Mouse (Mus musculus) heart, embryonic 12.5 days (tissue): ENCODE measurements around the gene Arsg. TPM values are rescaled to one million over a fixed set of nuclear protein-coding genes. Genes with fewer than 3 reads are reported as not detected.

Experiments
- ATAC-seq: fragments of 200-750 bp; cut with Nextera tagmentation; 2 replicates; pipeline ENCODE4 v1.8.0; 2017; ENCODE audit warnings: moderate TSS enrichment, moderate library complexity; ENCODE audit not compliant: insufficient number of reproducible peaks, low FRiP score
- H3K27ac ChIP-seq: fragments of 300-500 bp; sonication (generic); 2 replicates; pipeline ENCODE4 v1.5.1; 2016; ENCODE audit warnings: mild to moderate bottlenecking, moderate library complexity; ENCODE audit not compliant: poor library complexity, severe bottlenecking
- H3K27me3 ChIP-seq: fragments of 300-500 bp; sonication (generic); replicated peaks from 2 replicates; pipeline ENCODE4 v1.6.1; 2016; ENCODE audit warnings: mild to moderate bottlenecking, moderate library complexity
- H3K36me3 ChIP-seq: fragments of 300-500 bp; sonication (generic); 2 replicates; pipeline ENCODE4 v1.6.1; 2016; ENCODE audit warnings: mild to moderate bottlenecking, moderate library complexity
- H3K4me1 ChIP-seq: fragments of 300-500 bp; sonication (generic); replicated peaks from 2 replicates; pipeline ENCODE4 v1.6.1; 2016; ENCODE audit warnings: mild to moderate bottlenecking
- H3K4me2 ChIP-seq: fragments of 300-500 bp; sonication (generic); 2 replicates; pipeline ENCODE4 v1.6.1; 2016; ENCODE audit warnings: mild to moderate bottlenecking, moderate library complexity
- H3K4me3 ChIP-seq: fragments of 300-500 bp; sonication (generic); 2 replicates; pipeline ENCODE4 v1.5.1; 2016; ENCODE audit warnings: mild to moderate bottlenecking
- H3K9ac ChIP-seq: fragments of 300-500 bp; sonication (generic); 2 replicates; pipeline ENCODE4 v1.6.1; 2016; ENCODE audit warnings: mild to moderate bottlenecking, moderate library complexity
- H3K9me3 ChIP-seq: fragments of 300-500 bp; sonication (generic); replicated peaks from 2 replicates; pipeline ENCODE4 v1.6.1; 2016; ENCODE audit warnings: mild to moderate bottlenecking, moderate library complexity
- WGBS: fragments of 180-500 bp; shearing (Covaris S2); methylation state at CpG from one replicate; pipeline ENCODE4 v1.1.7; 2016; 5-methylcytosine and 5-hydroxymethylcytosine counted together
- polyA plus RNA-seq: library from polyadenylated mRNA; unstranded; fragments of >200 nt; fragmentation: Nextera tagmentation; extraction: Ambion mirVana; gene quantifications from 2 replicates; pipeline ENCODE4 v1.2.1, GENCODE M21; 2016

Arsg gene
- 4.5 and 5.7 TPM in 2 replicates for polyA plus RNA-seq

- H3K36me3 ChIP-seq, result no peaks in the 10 kb centered on the region
- peak within 1 kb of the TSS; percentile 91 for H3K4me3 ChIP-seq
- H3K27me3 ChIP-seq, result no peaks in the 10 kb centered on the region
- H3K9ac ChIP-seq, result peak within 1 kb of the TSS; percentile 96
- peaks cover 31% of the 10 kb centered on the region for H3K4me1 ChIP-seq
- no peaks in the 10 kb centered on the region for H3K9me3 ChIP-seq
- peak within 1 kb of the TSS; percentile 94 for H3K27ac ChIP-seq
- peak within 1 kb of the TSS; percentile 79 for H3K4me2 ChIP-seq
- ATAC-seq, result peak; percentile 90
- under 1% methylated on average over 111 of the region's 111 CpGs for WGBS
These were observed at the start of gene Arsg, which contains the start of gene Slc16a6 for GRCm38 (mm10) chr11:109473171-109474085. Gene Arsg, plus strand, starts transcription at chr11:109473374. Gene Slc16a6, minus strand, starts transcription at chr11:109473598.

GRCm38 (mm10) chr11:109425392-109426271 lies 47.5 kb upstream of the Arsg start, which contains the start of gene Amz2:
Gene Amz2, plus strand, starts transcription at chr11:109425946.
- H3K9me3 ChIP-seq, result peaks cover 4% of the 10 kb centered on the region; the same call in 1 of the 2 replicates
- peak within 1 kb of the TSS; percentile 68 for H3K4me3 ChIP-seq
- H3K4me2 ChIP-seq, result peak within 1 kb of the TSS; percentile 72
- ATAC-seq, result peak; percentile 98
- peak within 1 kb of the TSS; percentile 74 for H3K9ac ChIP-seq
- no peaks in the 10 kb centered on the region for H3K27me3 ChIP-seq
- H3K36me3 ChIP-seq, result peaks cover 23% of the 10 kb centered on the region
- WGBS, result under 1% methylated on average over 65 of the region's 65 CpGs
- peaks cover 13% of the 10 kb centered on the region for H3K4me1 ChIP-seq
- peak within 1 kb of the TSS; percentile 88 for H3K27ac ChIP-seq

DNA sequence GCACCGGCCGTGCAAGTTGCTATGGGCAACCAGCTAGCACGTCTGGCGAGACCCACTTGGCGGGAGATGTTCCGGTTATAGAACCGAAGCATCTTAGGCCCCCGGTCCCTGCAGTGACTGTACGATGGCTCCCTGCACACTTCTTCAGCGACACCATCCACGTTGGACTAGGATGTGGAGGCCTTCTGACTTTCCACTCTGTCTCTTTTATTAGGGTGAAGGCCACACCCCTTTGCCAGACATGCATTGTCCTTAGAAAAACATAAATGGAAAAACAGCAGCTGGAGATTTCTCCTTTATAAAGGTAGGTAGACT lies 46.9 kb upstream of the Arsg start:
- H3K4me1 ChIP-seq, result peaks cover 15% of the 10 kb centered on the region
- peak overlapping the region; percentile 74 for H3K9ac ChIP-seq
- no peak; the same call in 1 of the 2 replicates for ATAC-seq
- peak overlapping the region; percentile 68 for H3K4me3 ChIP-seq
- peaks cover 4% of the 10 kb centered on the region; the same call in 1 of the 2 replicates for H3K9me3 ChIP-seq
- peak overlapping the region; percentile 88 for H3K27ac ChIP-seq
- no peaks in the 10 kb centered on the region for H3K27me3 ChIP-seq
- peak overlapping the region; percentile 72 for H3K4me2 ChIP-seq
- under 1% methylated on average over 11 of the region's 11 CpGs for WGBS
- peaks cover 29% of the 10 kb centered on the region for H3K36me3 ChIP-seq

GRCm38 (mm10) chr11:109427353-109427752 lies 45.8 kb upstream of the Arsg start:
- H3K4me2 ChIP-seq, result no peak overlapping the region; the same call in 1 of the 2 replicates

GRCm38 (mm10) chr11:109434233-109434798 lies 38.9 kb upstream of the Arsg start:
- Histone ChIP-seq H3K9ac (no peak overlapping the region), H3K27me3 (no peaks in the 10 kb centered on the region), H3K4me2 (no peak overlapping the region), H3K27ac (no peak overlapping the region), H3K4me3 (no peak overlapping the region), H3K4me1 (peaks cover 13% of the 10 kb centered on the region), H3K36me3 (peaks cover 73% of the 10 kb centered on the region), H3K9me3 (no peaks in the 10 kb centered on the region)
- no peak for ATAC-seq
- WGBS, result 88% methylated on average over 16 of the region's 16 CpGs

More at GRCm38 (mm10) chr11:109427353-109427752, 45.8 kb upstream of the Arsg start:
- Histone ChIP-seq H3K27me3 (no peaks in the 10 kb centered on the region), H3K9ac (no peak overlapping the region), H3K4me3 (no peak overlapping the region), H3K9me3 (no peaks in the 10 kb centered on the region), H3K27ac (no peak overlapping the region), H3K4me1 (peaks cover 23% of the 10 kb centered on the region), H3K36me3 (peaks cover 31% of the 10 kb centered on the region)
- ATAC-seq, result no peak
- 97% methylated on average over 5 of the region's 5 CpGs for WGBS

GRCm38 (mm10) chr11:109436889-109437288 lies 36.3 kb upstream of the Arsg start:
- 54% methylated on average over 7 of the region's 8 CpGs for WGBS
- Histone ChIP-seq H3K4me3 (no peak overlapping the region), H3K27me3 (no peaks in the 10 kb centered on the region), H3K9me3 (no peaks in the 10 kb centered on the region), H3K9ac (no peak overlapping the region), H3K4me1 (peaks cover 18% of the 10 kb centered on the region), H3K4me2 (no peak overlapping the region), H3K36me3 (peaks cover 51% of the 10 kb centered on the region), H3K27ac (no peak overlapping the region)
- no peak for ATAC-seq

DNA sequence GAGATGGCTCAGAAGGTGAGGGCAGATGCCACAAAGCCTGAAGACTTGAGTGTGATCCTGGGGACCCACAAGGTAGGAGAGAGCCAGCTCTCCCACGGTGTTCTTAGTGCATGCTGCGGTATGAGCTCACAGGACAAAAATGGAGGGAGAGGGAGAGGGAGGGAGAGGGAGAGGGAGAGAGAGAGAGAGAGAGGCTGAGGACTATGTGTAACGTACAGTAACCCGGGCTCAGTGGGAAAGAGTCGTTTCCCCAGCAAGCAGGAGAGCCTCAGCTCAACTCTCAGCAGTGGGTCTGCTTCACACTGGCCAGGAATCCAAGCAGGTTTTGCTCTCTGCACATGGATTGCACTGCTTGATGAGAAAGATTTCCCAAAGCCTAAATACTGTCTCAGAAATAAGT lies 34.0 kb upstream of the Arsg start:
- Histone ChIP-seq H3K9ac (peak overlapping the region; percentile 73), H3K4me3 (0 out of 2 replicates have a peak overlapping the region, but pooled peaks have one; percentile 59), H3K9me3 (no peaks in the 10 kb centered on the region), H3K27me3 (no peaks in the 10 kb centered on the region), H3K27ac (0 out of 2 replicates have a peak overlapping the region, but pooled peaks have one; percentile 42), H3K4me2 (peak overlapping the region; percentile 81), H3K4me1 (peaks cover 15% of the 10 kb centered on the region), H3K36me3 (peaks cover 41% of the 10 kb centered on the region)
- WGBS, result 15% methylated on average over 5 of the region's 5 CpGs
- no peak for ATAC-seq

DNA sequence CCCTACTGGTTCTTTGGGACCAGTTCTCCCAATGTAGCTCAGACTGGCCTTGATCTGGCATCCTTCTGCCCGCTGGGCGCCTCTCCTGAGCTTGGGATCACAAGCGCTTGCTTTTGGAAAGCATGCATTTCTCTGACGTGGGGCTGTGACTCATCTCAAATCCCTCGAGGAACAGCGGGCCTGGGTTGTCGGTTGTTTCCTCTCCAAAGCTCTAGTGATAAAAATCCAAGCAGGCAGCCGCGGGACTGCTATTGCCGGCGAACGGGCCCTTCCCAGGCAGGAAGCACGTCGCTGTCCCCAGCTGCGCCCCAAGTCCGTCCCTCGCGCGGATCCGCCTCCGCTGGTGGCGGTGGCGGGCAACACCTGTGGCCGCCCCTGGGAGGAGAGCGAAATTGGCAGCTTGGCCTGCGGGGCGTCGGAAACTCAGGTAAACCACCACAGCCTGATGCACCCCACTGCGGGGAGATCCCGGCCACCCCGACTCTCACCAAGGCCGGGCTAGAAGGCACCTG lies 33.3 kb upstream of the Arsg start:
- Histone ChIP-seq H3K9me3 (no peaks in the 10 kb centered on the region), H3K9ac (peak overlapping the region; percentile 73), H3K36me3 (peaks cover 34% of the 10 kb centered on the region), H3K27me3 (no peaks in the 10 kb centered on the region), H3K4me2 (peak overlapping the region; percentile 81), H3K4me1 (peaks cover 16% of the 10 kb centered on the region), H3K4me3 (peak overlapping the region; percentile 59), H3K27ac (peak overlapping the region; percentile 42)
- WGBS, result under 1% methylated on average over 32 of the region's 32 CpGs
- peak; percentile 76 for ATAC-seq

GRCm38 (mm10) chr11:109440641-109441040 lies 32.5 kb upstream of the Arsg start:
- ATAC-seq, result no peak
- H3K9ac ChIP-seq, result peak overlapping the region; percentile 73; the same call in 1 of the 2 replicates
- WGBS, result 53% methylated on average over 4 of the region's 4 CpGs

GRCm38 (mm10) chr11:109441119-109441518 lies 32.1 kb upstream of the Arsg start:
- Histone ChIP-seq H3K4me1 (peaks cover 22% of the 10 kb centered on the region), H3K4me3 (no peak overlapping the region), H3K9me3 (no peaks in the 10 kb centered on the region), H3K36me3 (peaks cover 22% of the 10 kb centered on the region), H3K27me3 (no peaks in the 10 kb centered on the region), H3K27ac (no peak overlapping the region), H3K9ac (no peak overlapping the region), H3K4me2 (no peak overlapping the region)
- WGBS, result 61% methylated on average over 3 of the region's 3 CpGs
- ATAC-seq, result no peak

More at GRCm38 (mm10) chr11:109440641-109441040, 32.5 kb upstream of the Arsg start:
- Histone ChIP-seq H3K27ac (no peak overlapping the region), H3K36me3 (peaks cover 26% of the 10 kb centered on the region), H3K4me3 (peak overlapping the region; percentile 59), H3K4me2 (peak overlapping the region; percentile 81), H3K4me1 (peaks cover 22% of the 10 kb centered on the region), H3K9me3 (no peaks in the 10 kb centered on the region), H3K27me3 (no peaks in the 10 kb centered on the region)
